Mouse (Mus musculus) CD4-positive, CD25-positive, alpha-beta regulatory T cell, adult 2 months (primary cell): ENCODE data around the gene Ptgs2.

ENCODE experiments used
- DNase-seq: peaks from one replicate; pipeline ENCODE4 v3.0.0-alpha.2; 2012; ENCODE audit warnings: low read depth, low spot score

Gene Ptgs2

GRCm38 (mm10) chr1:150147272-150147671, 47.4 kb downstream of the Ptgs2 start:
- no peak for DNase-seq

GRCm38 (mm10) chr1:150151411-150151810, 51.6 kb downstream of the Ptgs2 start:
- no peak for DNase-seq
